Mouse (Mus musculus) intestine, embryonic 16.5 days (tissue): ENCODE data around the gene H2-DMb1. TPM values are rescaled to one million over a fixed set of nuclear protein-coding genes. Genes with fewer than 3 reads are reported as not detected.

Experiments
- ATAC-seq: fragments of 200-750 bp; cut with Nextera tagmentation; 2 replicates; pipeline ENCODE4 v1.8.0; 2017; ENCODE audit warnings: moderate TSS enrichment, moderate library complexity
- H3K27ac ChIP-seq: fragments of 300-500 bp; sonication (generic); 2 replicates; pipeline ENCODE4 v1.5.1; 2014; ENCODE audit warnings: mild to moderate bottlenecking, low read length
- H3K27me3 ChIP-seq: fragments of 300-500 bp; sonication (generic); replicated peaks from 2 replicates; pipeline ENCODE4 v1.6.1; 2014; ENCODE audit warnings: low read length, control low read depth, mixed read lengths; ENCODE audit not compliant: control insufficient read depth, insufficient read depth
- H3K36me3 ChIP-seq: fragments of 300-500 bp; sonication (generic); 2 replicates; pipeline ENCODE4 v1.6.1; 2014; ENCODE audit warnings: low read length, control low read depth; ENCODE audit not compliant: control insufficient read depth, insufficient read depth
- H3K4me1 ChIP-seq: fragments of 300-500 bp; sonication (generic); 2 replicates; pipeline ENCODE4 v1.6.1; 2014; ENCODE audit warnings: low read length, control low read depth, mixed read lengths; ENCODE audit not compliant: control insufficient read depth, insufficient read depth
- H3K4me2 ChIP-seq: fragments of 300-500 bp; sonication (generic); 2 replicates; pipeline ENCODE4 v1.6.1; 2014; ENCODE audit warnings: low read depth, low read length, control low read depth
- H3K4me3 ChIP-seq: fragments of 300-500 bp; sonication (generic); 2 replicates; pipeline ENCODE4 v1.5.1; 2014; ENCODE audit warnings: mild to moderate bottlenecking, low read length
- H3K9ac ChIP-seq: fragments of 300-500 bp; sonication (generic); 2 replicates; pipeline ENCODE4 v1.6.1; 2014; ENCODE audit warnings: low read depth, low read length
- H3K9me3 ChIP-seq: fragments of 300-500 bp; sonication (generic); 2 replicates; pipeline ENCODE4 v1.6.1; 2016; ENCODE audit warnings: low read length, control low read depth; ENCODE audit not compliant: control insufficient read depth
- WGBS: fragments of 180-500 bp; shearing (Covaris S2); extraction: QIAGEN DNeasy Blood & Tissue Kit; methylation state at CpG from one replicate; pipeline ENCODE4 v1.1.7; 2014; 5-methylcytosine and 5-hydroxymethylcytosine counted together
- polyA plus RNA-seq: library from polyadenylated mRNA; unstranded; fragments of >200 nt; fragmentation: Nextera tagmentation; extraction: Ambion mirVana; gene quantifications from 2 replicates; pipeline ENCODE4 v1.2.1, GENCODE M21; 2015

Gene H2-DMb1
- polyA plus RNA-seq, 1 experiment from 2014 or later, result 3.0 TPM

GRCm38 (mm10) chr17:34179913-34180859 is 27.3 kb downstream of the H2-DMb1 start:
- 67% methylated on average over 13 of the region's 13 CpGs for WGBS
- H3K4me3 ChIP-seq, result no peak overlapping the region
- H3K27ac ChIP-seq, result no peak overlapping the region
- no peak for ATAC-seq
- no peaks in the 10 kb centered on the region for H3K27me3 ChIP-seq
- no peak overlapping the region for H3K4me2 ChIP-seq
- H3K9ac ChIP-seq, result no peak overlapping the region
- 0 out of 2 replicates have a peak, but pooled peaks cover 9% of the 10 kb centered on the region for H3K9me3 ChIP-seq
- H3K36me3 ChIP-seq, result no peaks in the 10 kb centered on the region
- H3K4me1 ChIP-seq, result no peaks in the 10 kb centered on the region

GRCm38 (mm10) chr17:34183564-34184219 is 30.8 kb downstream of the H2-DMb1 start:
- Histone ChIP-seq H3K27me3 (no peaks in the 10 kb centered on the region; the same call in 1 of the 2 replicates), H3K4me1 (peaks cover 13% of the 10 kb centered on the region), H3K4me3 (no peak overlapping the region), H3K27ac (no peak overlapping the region), H3K4me2 (no peak overlapping the region), H3K9me3 (no peaks in the 10 kb centered on the region), H3K36me3 (no peaks in the 10 kb centered on the region), H3K9ac (no peak overlapping the region)
- ATAC-seq, result no peak
- 65% methylated on average over 15 of the region's 15 CpGs for WGBS

DNA sequence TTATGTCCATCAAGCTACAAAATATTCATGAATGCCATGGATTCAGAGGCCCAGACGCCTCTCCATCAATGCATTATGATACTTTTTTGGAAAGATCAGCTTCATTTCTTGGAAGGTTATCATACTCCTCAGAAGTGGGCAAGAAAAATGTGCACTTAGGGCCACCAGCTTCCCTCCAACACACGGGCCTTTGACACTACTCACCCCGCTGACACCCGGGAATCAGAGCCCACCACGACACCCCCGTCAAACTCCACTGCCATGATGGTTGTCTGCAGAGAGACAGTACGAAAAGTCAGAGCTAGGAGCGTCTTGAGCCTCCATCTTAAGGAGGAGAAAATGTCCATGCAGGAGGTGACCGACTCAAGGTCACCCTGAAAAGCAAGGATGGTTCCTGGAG is 32.7 kb downstream of the H2-DMb1 start:
- no peak overlapping the region for H3K4me3 ChIP-seq
- 87% methylated on average over 9 of the region's 9 CpGs for WGBS
- ATAC-seq, result no peak
- peaks cover 13% of the 10 kb centered on the region for H3K4me1 ChIP-seq
- no peaks in the 10 kb centered on the region; the same call in 1 of the 2 replicates for H3K27me3 ChIP-seq
- no peaks in the 10 kb centered on the region for H3K9me3 ChIP-seq
- H3K9ac ChIP-seq, result no peak overlapping the region
- no peaks in the 10 kb centered on the region for H3K36me3 ChIP-seq
- no peak overlapping the region for H3K4me2 ChIP-seq
- H3K27ac ChIP-seq, result no peak overlapping the region

DNA sequence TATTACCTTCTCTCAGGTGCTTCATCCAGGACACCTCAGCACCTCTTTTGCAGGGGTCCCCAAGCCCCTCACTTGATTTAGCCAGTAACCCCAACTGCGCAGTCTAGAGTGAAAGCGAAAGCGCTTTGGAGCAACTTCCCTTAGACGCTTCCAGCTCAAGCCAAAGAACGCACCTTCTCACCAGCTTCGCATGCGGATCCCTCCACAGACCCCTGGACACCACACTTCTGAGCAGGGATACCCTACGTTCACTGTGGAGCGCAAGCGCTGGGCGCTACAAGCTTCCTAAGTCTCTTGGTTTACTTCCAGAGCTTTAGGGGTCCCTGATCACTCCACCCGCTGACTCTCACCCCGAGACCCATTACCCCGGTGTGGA is 34.0 kb downstream of the H2-DMb1 start:
- no peaks in the 10 kb centered on the region; the same call in 1 of the 2 replicates for H3K27me3 ChIP-seq
- H3K4me2 ChIP-seq, result peak overlapping the region; percentile 97
- peak overlapping the region; percentile 78 for H3K9ac ChIP-seq
- H3K4me3 ChIP-seq, result peak overlapping the region; percentile 62
- H3K4me1 ChIP-seq, result peaks cover 13% of the 10 kb centered on the region
- no peak overlapping the region for H3K27ac ChIP-seq
- no peaks in the 10 kb centered on the region for H3K9me3 ChIP-seq
- ATAC-seq, result peak; percentile 52
- WGBS, result 3% methylated on average over 14 of the region's 14 CpGs
- no peaks in the 10 kb centered on the region for H3K36me3 ChIP-seq

DNA sequence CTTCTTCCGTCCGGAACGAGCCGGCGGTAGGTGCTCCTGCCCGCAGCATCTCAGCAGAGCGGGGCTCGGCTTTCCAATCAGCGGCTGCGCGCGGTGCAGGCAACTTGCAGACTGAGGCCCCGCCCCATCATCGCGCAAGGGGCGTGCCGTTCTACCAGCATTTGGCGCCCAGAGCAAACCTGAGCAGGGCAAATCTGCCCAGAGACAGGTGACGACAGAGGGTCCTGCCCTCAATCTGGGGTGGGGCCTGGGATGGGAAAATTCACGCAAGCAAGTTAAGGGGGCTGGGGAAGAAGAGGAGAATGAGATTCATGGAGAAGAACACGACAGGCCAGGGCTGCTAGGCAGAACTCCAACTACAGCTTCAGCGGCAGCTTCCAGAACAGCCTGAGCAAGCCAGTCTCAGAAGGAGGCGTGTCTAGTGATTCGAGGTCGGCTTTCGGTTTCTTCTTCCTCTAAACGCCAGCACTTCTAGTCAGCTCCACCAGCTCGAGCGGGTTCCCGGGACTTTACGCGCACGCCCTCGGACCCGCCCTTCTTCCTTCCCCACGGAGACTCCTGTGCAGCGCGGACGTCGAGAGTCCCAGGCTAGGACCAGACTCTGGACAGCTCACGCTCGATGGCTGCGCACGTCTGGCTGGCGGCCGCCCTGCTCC is 34.5 kb downstream of the H2-DMb1 start, which contains the start of the genes Tap1 and Psmb9:
Gene Tap1, plus strand, starts transcription at position 293 of the 656 bp plus-strand sequence.
Gene Psmb9, minus strand, starts transcription at position 504 of the 656 bp plus-strand sequence.
- no peaks in the 10 kb centered on the region; the same call in 1 of the 2 replicates for H3K27me3 ChIP-seq
- peak within 1 kb of the TSS; percentile 78 for H3K27ac ChIP-seq
- under 1% methylated on average over 46 of the region's 46 CpGs for WGBS
- H3K9ac ChIP-seq, result peak within 1 kb of the TSS; percentile 78
- peak; percentile 98 for ATAC-seq
- H3K4me3 ChIP-seq, result peak within 1 kb of the TSS; percentile 62
- no peaks in the 10 kb centered on the region for H3K9me3 ChIP-seq
- H3K4me1 ChIP-seq, result peaks cover 13% of the 10 kb centered on the region
- peak within 1 kb of the TSS; percentile 97 for H3K4me2 ChIP-seq
- H3K36me3 ChIP-seq, result no peaks in the 10 kb centered on the region

DNA sequence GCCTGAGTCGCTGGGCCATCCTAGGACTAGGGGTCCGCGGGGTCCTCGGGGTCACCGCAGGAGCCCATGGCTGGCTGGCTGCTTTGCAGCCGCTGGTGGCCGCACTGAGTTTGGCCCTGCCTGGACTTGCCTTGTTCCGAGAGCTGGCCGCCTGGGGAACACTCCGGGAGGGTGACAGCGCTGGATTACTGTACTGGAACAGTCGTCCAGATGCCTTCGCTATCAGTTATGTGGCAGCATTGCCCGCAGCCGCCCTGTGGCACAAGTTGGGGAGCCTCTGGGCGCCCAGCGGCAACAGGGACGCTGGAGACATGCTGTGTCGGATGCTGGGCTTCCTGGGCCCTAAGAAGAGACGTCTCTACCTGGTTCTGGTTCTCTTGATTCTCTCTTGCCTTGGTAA is 35.1 kb downstream of the H2-DMb1 start:
- WGBS, result 4% methylated on average over 20 of the region's 20 CpGs
- Histone ChIP-seq H3K36me3 (no peaks in the 10 kb centered on the region), H3K4me3 (peak overlapping the region; percentile 62), H3K9me3 (no peaks in the 10 kb centered on the region), H3K27ac (peak overlapping the region; percentile 78), H3K4me1 (peaks cover 13% of the 10 kb centered on the region), H3K4me2 (peak overlapping the region; percentile 97), H3K27me3 (no peaks in the 10 kb centered on the region; the same call in 1 of the 2 replicates), H3K9ac (peak overlapping the region; percentile 78)
- peak; percentile 14 for ATAC-seq

GRCm38 (mm10) chr17:34188986-34189385 is 36.1 kb downstream of the H2-DMb1 start:
- no peak overlapping the region for H3K4me2 ChIP-seq
- H3K9ac ChIP-seq, result no peak overlapping the region
- ATAC-seq, result no peak
- no peak overlapping the region for H3K27ac ChIP-seq
- 79% methylated on average over 6 of the region's 6 CpGs for WGBS
- H3K36me3 ChIP-seq, result no peaks in the 10 kb centered on the region
- no peak overlapping the region for H3K4me3 ChIP-seq
- H3K27me3 ChIP-seq, result no peaks in the 10 kb centered on the region; the same call in 1 of the 2 replicates
- peaks cover 13% of the 10 kb centered on the region for H3K4me1 ChIP-seq
- H3K9me3 ChIP-seq, result no peaks in the 10 kb centered on the region

- Histone ChIP-seq H3K4me1 (peaks cover 8% of the 10 kb centered on the region; the same call in 1 of the 2 replicates), H3K9me3 (no peaks in the 10 kb centered on the region), H3K9ac (no peak overlapping the region), H3K27ac (no peak overlapping the region), H3K4me2 (no peak overlapping the region), H3K36me3 (no peaks in the 10 kb centered on the region), H3K27me3 (peaks cover 13% of the 10 kb centered on the region), H3K4me3 (no peak overlapping the region)
- peak; percentile 22; the same call in 1 of the 2 replicates for ATAC-seq
- 21% methylated on average over 16 of the region's 16 CpGs for WGBS
Measured at GRCm38 (mm10) chr17:34192852-34193251, 40.0 kb downstream of the H2-DMb1 start.

DNA sequence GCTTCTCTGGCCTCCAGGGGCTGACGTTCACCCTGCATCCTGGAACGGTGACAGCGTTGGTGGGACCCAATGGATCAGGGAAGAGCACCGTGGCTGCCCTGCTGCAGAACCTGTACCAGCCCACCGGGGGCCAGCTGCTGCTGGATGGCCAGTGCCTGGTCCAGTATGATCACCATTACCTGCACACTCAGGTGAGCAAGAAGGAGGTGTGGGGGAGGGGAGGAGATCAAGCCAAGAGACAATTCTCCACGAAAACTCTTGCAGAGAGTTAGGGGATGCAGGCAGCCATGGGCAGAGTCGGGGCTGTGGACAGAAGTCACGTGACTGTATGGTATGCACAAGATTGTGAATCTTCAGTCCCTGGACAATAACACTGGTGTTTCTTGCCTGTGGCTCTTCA is 40.6 kb downstream of the H2-DMb1 start:
- H3K27me3 ChIP-seq, result peaks cover 15% of the 10 kb centered on the region
- no peak overlapping the region for H3K9ac ChIP-seq
- H3K36me3 ChIP-seq, result no peaks in the 10 kb centered on the region
- WGBS, result 52% methylated on average over 8 of the region's 8 CpGs
- H3K4me2 ChIP-seq, result no peak overlapping the region
- H3K4me1 ChIP-seq, result peaks cover 5% of the 10 kb centered on the region; the same call in 1 of the 2 replicates
- H3K27ac ChIP-seq, result no peak overlapping the region
- no peak for ATAC-seq
- no peak overlapping the region for H3K4me3 ChIP-seq
- no peaks in the 10 kb centered on the region for H3K9me3 ChIP-seq
